Mouse (Mus musculus) frontal cortex, postnatal 14 days (tissue): ENCODE results near the gene Stk39.

Experiments
- DNase-seq, 2 experiments: peaks; one replicate each; pipeline ENCODE4 v3.0.0; 2022; ENCODE audit warnings: low spot score in 2 of 2

The Stk39 gene

DNA sequence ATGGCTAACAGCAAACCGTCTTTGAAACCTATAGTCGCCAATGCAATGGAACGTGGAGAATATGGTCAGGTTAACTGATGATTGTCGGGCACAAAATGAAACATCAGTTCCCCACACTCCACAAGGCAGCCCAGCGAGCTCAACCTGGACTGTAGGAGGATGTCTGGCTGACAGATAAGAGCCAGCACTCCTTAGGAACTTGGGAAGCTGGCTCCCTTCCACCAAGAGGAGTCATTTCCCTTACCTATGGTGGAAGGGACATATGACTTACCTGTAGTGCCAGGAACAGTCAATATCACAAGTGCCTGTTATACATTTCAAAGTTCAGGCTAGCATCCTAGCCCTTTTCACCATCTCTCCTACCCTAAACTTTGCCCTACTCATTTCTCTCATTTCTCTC, 14.0 kb downstream of the Stk39 start:
- DNase-seq: no peak

- no peak for DNase-seq
Observed at GRCm38 (mm10) chr2:68457455-68458032, 14.5 kb downstream of the Stk39 start.

DNA sequence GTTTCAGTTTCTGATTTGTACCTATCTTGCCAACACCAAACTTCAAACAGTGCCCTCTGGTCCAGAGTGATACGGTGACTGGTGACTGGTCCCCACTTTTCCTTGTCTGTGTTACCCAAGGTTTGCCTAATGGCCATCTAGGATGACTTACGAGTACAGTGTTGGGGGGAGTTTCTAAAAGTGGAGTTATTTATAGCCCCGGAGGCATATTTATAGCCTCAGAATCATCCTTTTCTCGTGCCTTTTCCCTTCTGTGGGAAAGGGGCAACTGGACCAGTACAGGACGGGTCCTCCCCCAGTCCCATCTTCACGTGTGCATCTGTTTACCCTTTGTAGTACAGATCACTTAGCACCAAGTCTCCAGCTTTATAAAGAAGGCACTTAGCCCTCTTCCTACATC, 15.2 kb downstream of the Stk39 start:
- no peak for DNase-seq

DNA sequence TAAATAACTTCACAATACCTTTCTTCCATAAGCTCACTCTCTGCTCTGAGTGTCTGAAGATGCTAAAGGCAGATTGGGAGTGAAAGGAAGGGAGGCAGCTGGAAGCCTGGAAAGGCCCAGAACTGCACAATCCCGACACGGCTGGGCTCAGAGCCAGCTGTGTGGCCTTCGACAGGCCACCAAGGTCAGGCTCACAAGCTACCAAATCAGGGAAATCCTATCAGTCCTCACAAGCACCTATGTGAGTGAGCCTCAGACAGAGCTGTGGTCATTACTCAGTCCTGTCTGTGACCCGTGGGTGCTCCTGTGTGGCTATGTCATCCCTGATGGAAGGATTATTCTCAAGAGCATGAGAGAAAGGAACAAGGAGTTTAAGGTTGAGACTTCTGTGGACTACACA, 19.7 kb downstream of the Stk39 start:
- DNase-seq: no peak

GRCm38 (mm10) chr2:68448035-68448434, 24.0 kb downstream of the Stk39 start:
- no peak for DNase-seq

DNA sequence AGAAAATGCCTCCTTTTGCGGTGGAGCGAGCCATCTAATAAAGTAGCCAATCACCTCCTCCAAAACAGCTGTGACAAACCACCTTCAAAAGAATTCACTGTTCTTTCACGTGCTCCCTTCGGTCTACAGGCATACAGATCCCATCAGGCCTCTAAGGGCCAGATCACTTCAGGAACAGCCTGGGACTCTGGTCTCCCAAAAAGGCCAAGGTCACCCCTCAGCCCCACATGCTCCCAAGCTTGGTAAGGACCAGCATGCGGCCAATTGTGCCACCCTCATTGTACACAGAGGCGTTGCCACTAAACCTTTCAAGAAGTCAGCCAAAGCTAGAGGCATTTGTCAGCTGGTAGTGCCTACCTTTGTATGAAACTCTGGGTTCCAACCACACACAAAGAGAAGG, 28.9 kb downstream of the Stk39 start:
- DNase-seq: no peak

GRCm38 (mm10) chr2:68442113-68442717, 29.9 kb downstream of the Stk39 start:
- DNase-seq: no peak

DNA sequence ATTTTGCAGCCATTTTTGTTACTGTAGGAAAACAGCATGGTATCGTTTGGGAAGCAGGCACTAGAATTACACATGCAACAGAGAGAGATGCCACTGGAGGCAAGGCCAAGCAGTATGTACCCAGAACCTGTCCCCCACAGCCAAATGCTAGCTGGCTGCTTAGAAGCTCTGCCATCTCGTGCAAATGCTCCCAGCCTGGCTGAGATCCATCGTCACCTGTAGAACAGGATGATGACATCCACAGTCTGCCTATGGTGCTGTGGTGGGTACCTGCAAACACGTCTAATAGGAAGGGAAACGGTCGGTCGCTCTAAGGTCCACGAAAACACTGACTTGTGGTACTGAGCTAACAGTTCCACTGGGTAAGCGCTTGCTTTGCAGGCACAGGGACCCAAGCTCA, 32.5 kb downstream of the Stk39 start:
- DNase-seq: no peak

- DNase-seq: no peak
Observed at GRCm38 (mm10) chr2:68437920-68438319, 34.1 kb downstream of the Stk39 start.

- DNase-seq: no peak
Observed at GRCm38 (mm10) chr2:68437216-68437615, 34.9 kb downstream of the Stk39 start.

GRCm38 (mm10) chr2:68436305-68436704, 35.8 kb downstream of the Stk39 start:
- no peak for DNase-seq

- DNase-seq: no peak
Observed at GRCm38 (mm10) chr2:68435494-68436255, 36.4 kb downstream of the Stk39 start.

DNA sequence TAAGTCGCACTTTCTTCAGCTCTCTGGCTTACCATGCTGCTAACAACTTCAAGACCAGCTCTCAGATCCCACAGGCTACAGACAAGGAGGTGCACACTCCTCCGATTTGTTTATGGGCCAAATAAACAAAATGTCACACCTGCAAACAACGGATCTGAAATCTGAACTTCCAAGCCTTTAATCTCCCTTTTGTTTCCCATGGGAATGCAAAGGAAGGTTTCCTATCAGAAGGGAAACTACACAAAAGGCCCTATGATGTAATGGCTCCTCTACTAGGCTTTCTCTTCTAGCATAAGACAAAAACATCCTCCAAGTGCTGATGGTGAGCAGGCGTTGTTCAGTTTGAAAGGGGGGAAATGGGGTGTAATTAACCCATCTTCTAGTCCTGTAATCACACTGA, 37.1 kb downstream of the Stk39 start:
- no peak for DNase-seq

- DNase-seq: no peak
Observed at GRCm38 (mm10) chr2:68434576-68434975, 37.5 kb downstream of the Stk39 start.

DNA sequence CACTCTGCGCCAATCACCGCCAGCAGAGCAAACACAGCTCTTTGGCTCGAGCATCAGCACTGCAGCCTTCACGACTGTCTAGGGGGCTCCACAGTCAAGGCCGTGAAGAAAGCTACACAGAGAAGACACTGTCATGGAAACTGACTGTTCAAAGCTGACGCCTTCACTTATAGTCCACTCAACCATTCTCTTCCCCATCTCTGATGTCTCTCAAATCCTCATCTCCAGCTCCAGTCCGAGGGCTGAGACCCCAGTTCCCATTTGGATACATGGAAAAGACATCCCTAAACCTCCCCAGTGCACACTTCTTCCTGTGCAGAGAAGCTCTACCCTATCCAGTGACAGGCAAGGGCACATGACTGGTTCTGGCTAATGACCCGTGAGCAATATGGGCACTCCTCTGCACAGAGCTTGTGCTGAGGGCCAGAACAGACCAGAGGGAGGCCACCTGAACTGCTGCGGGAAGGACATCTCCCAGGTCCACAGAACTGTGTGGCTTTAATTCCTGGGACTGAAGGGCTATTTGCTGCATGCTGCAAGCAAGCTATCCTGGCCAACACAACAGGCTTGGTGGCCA, 38.2 kb downstream of the Stk39 start:
- DNase-seq: no peak

DNA sequence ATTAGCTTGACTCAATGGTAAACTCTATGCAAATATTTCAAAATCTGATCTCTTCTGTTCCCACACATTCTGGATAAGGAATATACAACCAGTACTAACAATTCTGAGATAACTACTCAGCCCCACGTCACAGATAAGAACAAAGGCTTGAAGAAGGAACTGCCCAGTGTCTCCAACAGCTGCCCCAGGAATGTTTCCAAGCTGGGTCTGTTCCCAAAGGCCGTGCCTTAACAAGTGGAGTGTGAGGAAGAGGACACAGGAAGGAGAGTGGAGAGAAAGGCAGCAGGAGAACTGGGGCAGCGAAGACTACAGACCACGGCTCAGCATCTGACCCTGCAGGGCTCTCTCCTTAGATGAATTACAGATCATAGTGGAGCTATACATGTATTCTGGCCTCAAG, 39.2 kb downstream of the Stk39 start:
- DNase-seq: no peak

GRCm38 (mm10) chr2:68431024-68431962, 40.8 kb downstream of the Stk39 start:
- DNase-seq: no peak

GRCm38 (mm10) chr2:68430493-68430892, 41.6 kb downstream of the Stk39 start:
- DNase-seq: no peak

- DNase-seq: no peak
Observed at GRCm38 (mm10) chr2:68429436-68429835, 42.6 kb downstream of the Stk39 start.

DNA sequence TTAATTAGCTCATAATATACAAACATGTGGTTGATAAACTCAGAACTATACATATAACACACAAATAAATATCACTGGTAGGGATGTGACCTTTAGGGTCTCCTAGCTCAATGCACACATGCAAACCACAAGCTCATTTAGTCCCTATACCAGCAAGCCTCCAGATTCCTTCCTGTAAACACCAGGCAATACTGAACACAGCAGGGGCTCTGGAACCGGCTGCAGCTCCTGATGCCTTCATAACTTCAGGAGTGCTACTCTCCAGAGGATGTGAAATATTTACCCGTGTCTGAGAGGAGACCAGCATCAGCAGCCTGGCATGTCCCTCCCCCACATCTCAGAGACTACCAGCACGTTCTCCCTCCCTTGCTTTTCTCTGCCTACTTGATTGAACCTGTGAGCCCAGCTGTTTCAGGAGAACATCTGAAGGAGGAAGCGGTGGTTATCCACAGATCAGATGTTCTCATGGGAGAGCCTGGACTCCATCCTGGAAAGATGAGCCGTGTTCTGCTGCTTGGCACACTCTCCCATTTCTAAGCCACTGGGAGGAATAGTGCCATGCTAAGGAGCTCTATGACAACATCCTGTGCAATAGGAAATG, 45.0 kb downstream of the Stk39 start:
- DNase-seq: no peak

DNA sequence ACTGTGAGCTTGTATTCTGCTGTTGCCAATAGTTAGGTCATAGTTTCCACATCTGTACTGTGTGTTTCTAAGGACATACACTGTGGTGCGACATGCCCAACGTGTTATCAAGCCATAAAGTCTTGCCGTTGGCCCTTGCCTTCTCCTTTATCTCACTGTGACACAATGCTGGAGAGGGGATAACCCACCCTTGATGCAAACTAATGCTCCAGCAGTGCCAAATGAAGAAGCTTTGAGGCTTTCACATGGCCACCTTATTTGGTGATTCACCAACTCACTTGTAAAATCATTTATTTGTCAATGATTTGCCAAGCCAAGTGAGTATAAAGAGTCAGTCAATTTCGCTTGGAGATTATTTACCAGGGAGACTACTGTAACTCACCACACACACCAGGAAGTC, 46.0 kb downstream of the Stk39 start:
- DNase-seq: no peak
